Mouse (Mus musculus): ENCODE data around the gene Miga2.

GRCm38 (mm10) chr2:30414681-30415080 lies 50.6 kb downstream of the Miga2 start:
- TF ChIP-seq POLR2A (IDR thresholded peaks at IDR 0.05; ENCODE audit: low read depth, low read length) (no peak), CTCF (IDR thresholded peaks at IDR 0.05; ENCODE audit: extremely low read depth, insufficient read depth, insufficient read length, insufficient replicate concordance) (no peak)

Data from spleen, adult 2 months (tissue).